17 mouse cellular contexts compared by ENCODE assay signal in genomic region chr3:121579880-121580549, GRCm38 (mm10). TPM values are rescaled to one million over a fixed set of nuclear protein-coding genes. Genes with fewer than 3 reads are reported as not detected.
"Had no signal": no experiment of that assay in that cellular context is flagged by ENCODE, and none has a peak within 500 bp of the region (broad histone marks: within the 10 kb centered on the region; RNA-seq: fewer than 3 reads in every experiment).

No protein-coding gene starts in this region.

- H3K9ac ChIP-seq: intestine, embryonic 15.5 days; limb, embryonic 15.5 days; liver, embryonic 13.5 days; midbrain, embryonic 12.5 days; neural tube, embryonic 15.5 days; stomach, embryonic 15.5 days had no signal

- H3K27me3 ChIP-seq: intestine, embryonic 15.5 days; limb, embryonic 15.5 days; liver, embryonic 13.5 days; midbrain, embryonic 12.5 days; neural tube, embryonic 15.5 days; stomach, embryonic 15.5 days had no signal

- H3K4me3 ChIP-seq: intestine, embryonic 15.5 days; limb, embryonic 15.5 days; liver, embryonic 13.5 days; midbrain, embryonic 12.5 days; myocyte; neural tube, embryonic 15.5 days; stomach, embryonic 15.5 days had no signal

- H3K4me1 ChIP-seq: midbrain, embryonic 12.5 days had no signal

- H3K4me2 ChIP-seq: intestine, embryonic 15.5 days; limb, embryonic 15.5 days; liver, embryonic 13.5 days; midbrain, embryonic 12.5 days; neural tube, embryonic 15.5 days; stomach, embryonic 15.5 days had no signal

- DNase-seq: kidney, adult 18-20 months; kidney, postnatal 14 days; layer of hippocampus, postnatal 36 days; liver, embryonic 13.5 days; lung, adult 18-20 months; right cerebral cortex, postnatal 4 days; spleen, adult 18-20 months; thymus, adult 2 months; thymus, postnatal 25 days had no signal

- H3K9me3 ChIP-seq: intestine, embryonic 15.5 days; limb, embryonic 15.5 days; liver, embryonic 13.5 days; midbrain, embryonic 12.5 days; neural tube, embryonic 15.5 days; stomach, embryonic 15.5 days had no signal

- H3K36me3 ChIP-seq: intestine, embryonic 15.5 days; limb, embryonic 15.5 days; liver, embryonic 13.5 days; midbrain, embryonic 12.5 days; neural tube, embryonic 15.5 days; stomach, embryonic 15.5 days had no signal

- ATAC-seq: intestine, embryonic 15.5 days; midbrain, embryonic 16.5 days had no signal

- H3K27ac ChIP-seq: intestine, embryonic 15.5 days; limb, embryonic 15.5 days; liver, embryonic 13.5 days; midbrain, embryonic 12.5 days; neural tube, embryonic 15.5 days; stomach, embryonic 15.5 days had no signal

RNA-seq across cellular contexts. Expression of gene Slc44a3, which starts 47.8 kb away (rescaled TPM):
- total RNA-seq: layer of hippocampus, postnatal 36 days; left cerebral cortex, postnatal 25 days had no signal
